In the genomic region with DNA sequence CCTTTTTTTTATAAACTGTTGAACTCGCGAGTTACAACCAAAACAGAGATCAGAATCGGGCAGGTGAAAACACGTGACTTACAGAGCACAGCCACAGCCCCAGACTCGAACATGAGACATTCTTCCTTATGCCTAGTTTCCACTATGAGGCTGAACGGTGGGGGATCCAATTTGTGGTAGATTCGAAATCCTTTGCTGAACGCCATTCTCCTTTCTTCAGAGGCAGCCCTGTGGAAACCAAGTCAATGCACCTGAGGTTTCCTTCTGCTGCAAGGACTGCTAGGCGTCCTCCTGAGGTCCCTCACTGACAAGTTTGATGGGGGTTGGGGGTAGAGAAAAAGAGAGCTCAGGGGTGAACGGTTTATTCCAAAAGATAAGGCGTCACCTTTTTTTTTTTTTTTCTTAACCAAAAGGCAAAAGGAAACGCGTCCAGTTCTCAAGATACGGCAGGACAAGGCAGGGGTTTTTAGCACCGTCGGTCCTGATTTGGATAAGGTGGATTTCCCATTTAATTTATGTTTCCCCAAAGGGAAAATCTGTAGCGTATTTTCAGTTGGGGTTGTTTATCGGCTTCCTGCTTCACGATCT, we compare ENCODE assay signal across 8 mouse cellular contexts. TPM values are rescaled to one million over a fixed set of nuclear protein-coding genes. Genes with fewer than 3 reads are reported as not detected.
A peak's percentile ranks its signal among the peaks of the same experiment; 100 is the strongest.
DNase-seq lines count a peak whose midpoint lies in the region; ATAC-seq and TF ChIP-seq lines count a peak whose summit lies in the region.

No protein-coding gene starts in this region.

- no peaks in the 10 kb centered on the region for H3K27me3 ChIP-seq in lung, embryonic 14.5 days (ENCODE audit: insufficient read depth, low read length)
- no peaks in the 10 kb centered on the region for H3K27me3 ChIP-seq in embryonic facial prominence, embryonic 12.5 days
- no peaks in the 10 kb centered on the region for H3K27me3 ChIP-seq in midbrain, embryonic 14.5 days (ENCODE audit: control insufficient read depth, insufficient read depth, low read length)

- peaks cover 11% of the 10 kb centered on the region for H3K36me3 ChIP-seq in lung, embryonic 14.5 days (ENCODE audit: insufficient read depth)
- peaks cover 14% of the 10 kb centered on the region for H3K36me3 ChIP-seq in embryonic facial prominence, embryonic 12.5 days
- peaks cover 25% of the 10 kb centered on the region for H3K36me3 ChIP-seq in midbrain, embryonic 14.5 days (ENCODE audit: control insufficient read depth, insufficient read depth, low read length)

- H3K4me2 ChIP-seq in lung, embryonic 14.5 days = peak overlapping the region; percentile 85
- H3K4me2 ChIP-seq in embryonic facial prominence, embryonic 12.5 days (replicated peaks) = peak overlapping the region; percentile 85
- H3K4me2 ChIP-seq in midbrain, embryonic 14.5 days (ENCODE audit: low read length) = peak overlapping the region; percentile 74

- H3K4me3 ChIP-seq in lung, embryonic 14.5 days (ENCODE audit: low read depth, low read length) = peak overlapping the region; percentile 94
- H3K4me3 ChIP-seq in embryonic facial prominence, embryonic 12.5 days = peak overlapping the region; percentile 90
- H3K4me3 ChIP-seq in midbrain, embryonic 14.5 days (replicated peaks; ENCODE audit: low read depth, low read length) = peak overlapping the region; percentile 90

- WGBS in lung, embryonic 14.5 days = 2% methylated on average over 19 of the region's 19 CpGs
- WGBS in embryonic facial prominence, embryonic 12.5 days = 1% methylated on average over 19 of the region's 19 CpGs
- WGBS in midbrain, embryonic 14.5 days = 1% methylated on average over 19 of the region's 19 CpGs

- no peaks in the 10 kb centered on the region for H3K9me3 ChIP-seq in lung, embryonic 14.5 days (ENCODE audit: low read depth, low read length)
- H3K9me3 ChIP-seq in embryonic facial prominence, embryonic 12.5 days = no peaks in the 10 kb centered on the region
- H3K9me3 ChIP-seq in midbrain, embryonic 14.5 days (ENCODE audit: control insufficient read depth, low read length) = no peaks in the 10 kb centered on the region

- H3K4me1 ChIP-seq in lung, embryonic 14.5 days (ENCODE audit: insufficient read depth) = no peaks in the 10 kb centered on the region
- H3K4me1 ChIP-seq in embryonic facial prominence, embryonic 12.5 days = no peaks in the 10 kb centered on the region
- 0 out of 2 replicates have a peak, but pooled peaks cover 14% of the 10 kb centered on the region for H3K4me1 ChIP-seq in midbrain, embryonic 14.5 days (ENCODE audit: control insufficient read depth, insufficient read depth, low read length)

- peak overlapping the region; percentile 73 for H3K9ac ChIP-seq in lung, embryonic 14.5 days
- peak overlapping the region; percentile 83 for H3K9ac ChIP-seq in embryonic facial prominence, embryonic 12.5 days
- H3K9ac ChIP-seq in midbrain, embryonic 14.5 days (replicated peaks; ENCODE audit: low read length) = peak overlapping the region; percentile 81

- H3K27ac ChIP-seq in lung, embryonic 14.5 days (ENCODE audit: low read depth) = peak overlapping the region; percentile 85; the same call in 1 of the 2 replicates
- H3K27ac ChIP-seq in embryonic facial prominence, embryonic 12.5 days = no peak overlapping the region; the same call in 1 of the 2 replicates
- H3K27ac ChIP-seq in midbrain, embryonic 14.5 days (replicated peaks; ENCODE audit: low read depth, low read length) = peak overlapping the region; percentile 93

- TF ChIP-seq CTCF in lung, embryonic 14.5 days (IDR thresholded peaks at IDR 0.05; ENCODE audit: low read depth) = no peak

- no peak for ATAC-seq in lung, embryonic 14.5 days (ENCODE audit: insufficient read depth)
- ATAC-seq in embryonic facial prominence, embryonic 12.5 days (ENCODE audit: insufficient number of reproducible peaks, insufficient read depth, low FRiP score, low TSS enrichment) = no peak
- no peak for ATAC-seq in midbrain, embryonic 14.5 days (ENCODE audit: low FRiP score, low TSS enrichment)

- peak; percentile 26 for DNase-seq in lung, embryonic 14.5 days
- no peak for DNase-seq in lung, postnatal 10 days
- peak; percentile 24 for DNase-seq in NIH3T3 (ENCODE audit: low read depth)
- peak; percentile 0 for DNase-seq in hindlimb bud, embryonic 11.5 days (ENCODE audit: extremely low spot score, low read depth, low spot score)
- DNase-seq in midbrain, embryonic 14.5 days = peak; percentile 54
- peak; percentile 36 for DNase-seq in yolk sac, embryonic 10.5 days (ENCODE audit: low spot score)
- DNase-seq in layer of hippocampus, adult 18-20 months (ENCODE audit: low spot score in 2 of 2) = no peak

RNA-seq across cellular contexts. Expression of a gene that starts 1.1 kb away (rescaled TPM):
- polyA plus RNA-seq in lung, embryonic 14.5 days (2014; fragmentation: Nextera tagmentation; extraction: Ambion mirVana) = 15.2 and 17.6 TPM in 2 replicates
- 12.7 and 14.0 TPM in 2 replicates for polyA plus RNA-seq in embryonic facial prominence, embryonic 12.5 days (2016; fragmentation: Nextera tagmentation; extraction: Ambion mirVana)
- 68.6 and 71.9 TPM in 2 replicates for polyA plus RNA-seq in midbrain, embryonic 14.5 days (2014; fragmentation: Nextera tagmentation; extraction: Ambion mirVana)
- total RNA-seq in layer of hippocampus, adult 18-20 months (2021) = 100 to 1,000 TPM; 425 to 459 TPM

RNA-seq across cellular contexts. Expression of a gene that starts 34.3 kb away (rescaled TPM):
- 62.4 and 66.4 TPM in 2 replicates for polyA plus RNA-seq in lung, embryonic 14.5 days (2014; fragmentation: Nextera tagmentation; extraction: Ambion mirVana)
- polyA plus RNA-seq in embryonic facial prominence, embryonic 12.5 days (2016; fragmentation: Nextera tagmentation; extraction: Ambion mirVana) = 94.3 and 98.2 TPM in 2 replicates
- polyA plus RNA-seq in midbrain, embryonic 14.5 days (2014; fragmentation: Nextera tagmentation; extraction: Ambion mirVana) = 83.8 and 96.8 TPM in 2 replicates
- total RNA-seq in layer of hippocampus, adult 18-20 months (2021) = 10 to 100 TPM; 63.3 to 68.5 TPM

Comparison
In these comparisons a context has a peak if more than half of its experiments do, and no peak if none do; other contexts are left out.
1. DNase-seq: peak in lung, embryonic 14.5 days (single experiment), NIH3T3 (single experiment), hindlimb bud, embryonic 11.5 days (single experiment), midbrain, embryonic 14.5 days (single experiment) and yolk sac, embryonic 10.5 days (single experiment); none in lung, postnatal 10 days (single experiment) and layer of hippocampus, adult 18-20 months (0 of 2).
2. Peak in every context shown above with its lines, with median percentiles within 50 percentile points of each other: H3K4me2 ChIP-seq, H3K4me3 ChIP-seq and H3K9ac ChIP-seq.